Mouse (Mus musculus): Measurements from ENCODE around the gene Mmp25. TPM values are rescaled to one million over a fixed set of nuclear protein-coding genes. Genes with fewer than 3 reads are reported as not detected.

The Mmp25 gene
- total RNA-seq, 2 experiments from 2014 or later, result 0.14 TPM; not detected in 1

GRCm38 (mm10) chr17:23665511-23665910 lies 20.4 kb upstream of the Mmp25 start:
- intact Hi-C loops (cut with DNase I), result no loop called here
- DNase-seq, result no peak

- intact Hi-C loops (cut with DNase I), result no loop called here
- no peak for DNase-seq
Measured at GRCm38 (mm10) chr17:23664556-23665021, 19.5 kb upstream of the Mmp25 start.

GRCm38 (mm10) chr17:23661526-23661925 lies 16.4 kb upstream of the Mmp25 start:
- intact Hi-C loops (cut with DNase I), result loop anchor here (2.0 kb wide), 1 partner anchor 45 kb away; no protein-coding TSS in a partner anchor
- no peak for DNase-seq

GRCm38 (mm10) chr17:23660876-23661200 lies 15.8 kb upstream of the Mmp25 start:
- DNase-seq, result no peak
- intact Hi-C loops (cut with DNase I), result loop anchor here (2.0 kb wide), 1 partner anchor 46 kb away; no protein-coding TSS in a partner anchor

- intact Hi-C loops (cut with DNase I), result loop anchor here (2.0 kb wide), 1 partner anchor 47 kb away; no protein-coding TSS in a partner anchor
- DNase-seq, result peak in 1 of 2 experiments; percentile 52
Measured at GRCm38 (mm10) chr17:23660117-23660875, 15.2 kb upstream of the Mmp25 start, which contains the start of gene Bicdl2. Gene Bicdl2, plus strand, starts transcription at chr17:23660506.

- intact Hi-C loops (cut with DNase I), result no loop called here
- no peak for DNase-seq
Measured at GRCm38 (mm10) chr17:23658450-23658849, 13.4 kb upstream of the Mmp25 start.

GRCm38 (mm10) chr17:23654410-23654809 lies 9.3 kb upstream of the Mmp25 start:
- intact Hi-C loops (cut with DNase I), result no loop called here
- DNase-seq, result no peak

- intact Hi-C loops (cut with DNase I), result no loop called here
- no peak for DNase-seq
Measured at GRCm38 (mm10) chr17:23654001-23654400, 8.9 kb upstream of the Mmp25 start.

GRCm38 (mm10) chr17:23653324-23653723 lies 8.2 kb upstream of the Mmp25 start:
- DNase-seq, result no peak

GRCm38 (mm10) chr17:23651363-23651762 lies 6.3 kb upstream of the Mmp25 start:
- DNase-seq, result no peak
- intact Hi-C loops (cut with DNase I), result no loop called here

More at GRCm38 (mm10) chr17:23653324-23653723, 8.2 kb upstream of the Mmp25 start:
- intact Hi-C loops (cut with DNase I), result no loop called here

GRCm38 (mm10) chr17:23645894-23646293 lies 817 bp upstream of the Mmp25 start:
- DNase-seq, result no peak
- intact Hi-C loops (cut with DNase I), result no loop called here

GRCm38 (mm10) chr17:23631241-23631640 lies 13.8 kb downstream of the Mmp25 start:
- no peak for DNase-seq
- intact Hi-C loops (cut with DNase I), result loop anchor here (2.0 kb wide), 1 partner anchor 60 kb away; no protein-coding TSS in a partner anchor

- intact Hi-C loops (cut with DNase I), result loop anchor here (2.0 kb wide), 1 partner anchor 60 kb away; no protein-coding TSS in a partner anchor
- DNase-seq, result peak; percentile 78 to 84
Measured at GRCm38 (mm10) chr17:23630195-23631020, 14.7 kb downstream of the Mmp25 start.

GRCm38 (mm10) chr17:23627813-23628212 lies 17.3 kb downstream of the Mmp25 start:
- intact Hi-C loops (cut with DNase I), result no loop called here

GRCm38 (mm10) chr17:23620351-23620750 lies 24.7 kb downstream of the Mmp25 start:
- intact Hi-C loops (cut with DNase I), result no loop called here
- no peak for DNase-seq

More at GRCm38 (mm10) chr17:23627813-23628212, 17.3 kb downstream of the Mmp25 start:
- no peak for DNase-seq

- DNase-seq, result no peak
- intact Hi-C loops (cut with DNase I), result no loop called here
Measured at GRCm38 (mm10) chr17:23617087-23617486, 28.0 kb downstream of the Mmp25 start.

- intact Hi-C loops (cut with DNase I), result loop anchor here (1.0 kb wide), 1 partner anchor 40 kb away; no protein-coding TSS in a partner anchor
Measured at GRCm38 (mm10) chr17:23610361-23610800, 34.7 kb downstream of the Mmp25 start.

GRCm38 (mm10) chr17:23609612-23610011 lies 35.5 kb downstream of the Mmp25 start:
- intact Hi-C loops (cut with DNase I), result loop anchor here (1.0 kb wide), 1 partner anchor 39 kb away; no protein-coding TSS in a partner anchor
- no peak for DNase-seq

More at GRCm38 (mm10) chr17:23610361-23610800, 34.7 kb downstream of the Mmp25 start:
- DNase-seq, result peak; percentile 44 to 65

GRCm38 (mm10) chr17:23605220-23605619 lies 39.9 kb downstream of the Mmp25 start:
- no peak for DNase-seq
- intact Hi-C loops (cut with DNase I), result no loop called here

GRCm38 (mm10) chr17:23604394-23604793 lies 40.7 kb downstream of the Mmp25 start:
- DNase-seq, result no peak
- intact Hi-C loops (cut with DNase I), result no loop called here

- no peak for DNase-seq
- intact Hi-C loops (cut with DNase I), result loop anchor here (2.0 kb wide), 1 partner anchor 33 kb away; no protein-coding TSS in a partner anchor
Measured at GRCm38 (mm10) chr17:23603542-23603941, 41.5 kb downstream of the Mmp25 start.
